Mouse (Mus musculus): ENCODE results near the gene Ushbp1. TPM values are rescaled to one million over a fixed set of nuclear protein-coding genes. Genes with fewer than 3 reads are reported as not detected.

The Ushbp1 gene
- polyA plus RNA-seq, 1 experiment from 2014 or later: 8.6 TPM

- Histone ChIP-seq H3K27ac (no peak overlapping the region), H3K36me3 (peaks cover 19% of the 10 kb centered on the region; the same call in 1 of the 2 replicates), H3K4me2 (replicated peaks) (peak overlapping the region; percentile 96), H3K9me3 (no peaks in the 10 kb centered on the region), H3K4me3 (peak overlapping the region; percentile 71), H3K4me1 (peaks cover 39% of the 10 kb centered on the region), H3K9ac (0 out of 2 replicates have a peak overlapping the region, but pooled peaks have one; percentile 81), H3K27me3 (peaks cover 5% of the 10 kb centered on the region; the same call in 1 of the 2 replicates)
- WGBS: 43% methylated on average over 4 of the region's 4 CpGs
- no peak for ATAC-seq (ENCODE audit: insufficient number of reproducible peaks, insufficient read depth, low FRiP score, low TSS enrichment)
Measured at GRCm38 (mm10) chr8:71379008-71379407, 16.6 kb downstream of the Ushbp1 start.

- Histone ChIP-seq H3K4me1 (peaks cover 29% of the 10 kb centered on the region), H3K4me3 (peak overlapping the region; percentile 34), H3K27me3 (peaks cover 5% of the 10 kb centered on the region; the same call in 1 of the 2 replicates), H3K4me2 (replicated peaks) (peak overlapping the region; percentile 62), H3K9me3 (no peaks in the 10 kb centered on the region), H3K36me3 (peaks cover 27% of the 10 kb centered on the region), H3K9ac (peak overlapping the region; percentile 52; the same call in 1 of the 2 replicates), H3K27ac (peak overlapping the region; percentile 51; the same call in 1 of the 2 replicates)
- 48% methylated on average over 8 of the region's 8 CpGs for WGBS
- no peak for ATAC-seq (ENCODE audit: insufficient number of reproducible peaks, insufficient read depth, low FRiP score, low TSS enrichment)
Measured at GRCm38 (mm10) chr8:71376423-71377030, 19.1 kb downstream of the Ushbp1 start.

DNA sequence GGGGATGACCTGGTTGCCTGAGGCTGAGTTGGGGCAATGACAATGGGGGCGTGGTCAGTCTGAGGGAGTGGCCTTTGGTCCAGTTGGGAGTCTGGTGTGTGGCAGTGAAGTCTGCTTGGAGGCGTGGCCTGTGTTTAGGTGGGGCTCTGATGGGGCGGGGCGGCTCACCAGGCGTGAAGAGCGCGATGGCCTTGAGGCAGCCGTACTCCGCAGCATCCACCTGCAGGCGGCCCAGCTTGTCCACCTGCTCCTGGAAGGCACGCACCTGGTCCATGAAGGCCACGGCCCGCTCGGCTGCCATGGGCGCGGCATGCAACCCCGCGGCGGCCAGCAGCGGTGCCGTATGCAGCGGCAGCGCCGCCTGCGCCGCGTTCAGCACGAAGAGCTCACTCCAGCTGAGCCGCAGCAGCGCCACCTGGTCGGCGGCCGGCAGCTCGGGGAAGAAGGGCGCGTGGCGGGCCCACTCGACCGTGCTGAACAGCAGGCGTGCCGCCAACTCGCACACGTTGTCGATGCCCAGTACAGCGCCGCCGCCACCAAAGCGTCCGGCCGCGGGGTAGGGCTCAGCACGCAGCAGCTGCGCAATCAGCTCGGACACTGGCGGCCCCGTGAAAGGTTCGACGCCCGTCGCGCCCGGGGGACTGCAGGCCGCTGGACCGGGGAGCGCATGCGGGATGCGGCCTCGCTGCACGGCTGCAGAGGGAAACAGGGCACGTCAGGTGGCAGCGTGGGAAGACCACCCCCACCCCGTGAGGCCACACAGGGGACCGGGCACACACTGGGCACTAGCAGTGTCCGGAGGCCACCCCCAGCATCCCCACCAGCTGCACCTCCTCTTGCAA lies 19.8 kb downstream of the Ushbp1 start:
- WGBS: 4% methylated on average over 67 of the region's 74 CpGs
- Histone ChIP-seq H3K9ac (peak overlapping the region; percentile 52), H3K4me3 (peak overlapping the region; percentile 34), H3K4me1 (peaks cover 29% of the 10 kb centered on the region), H3K4me2 (replicated peaks) (peak overlapping the region; percentile 62), H3K9me3 (no peaks in the 10 kb centered on the region), H3K27me3 (peaks cover 5% of the 10 kb centered on the region; the same call in 1 of the 2 replicates), H3K27ac (peak overlapping the region; percentile 51; the same call in 1 of the 2 replicates), H3K36me3 (peaks cover 27% of the 10 kb centered on the region)
- ATAC-seq (ENCODE audit: insufficient number of reproducible peaks, insufficient read depth, low FRiP score, low TSS enrichment): no peak

- Histone ChIP-seq H3K4me1 (peaks cover 24% of the 10 kb centered on the region), H3K36me3 (peaks cover 28% of the 10 kb centered on the region), H3K27ac (no peak overlapping the region), H3K9ac (no peak overlapping the region), H3K27me3 (peaks cover 5% of the 10 kb centered on the region; the same call in 1 of the 2 replicates), H3K4me3 (no peak overlapping the region), H3K4me2 (replicated peaks) (no peak overlapping the region), H3K9me3 (no peaks in the 10 kb centered on the region)
- 74% methylated on average over 17 of the region's 17 CpGs for WGBS
- ATAC-seq (ENCODE audit: insufficient number of reproducible peaks, insufficient read depth, low FRiP score, low TSS enrichment): no peak
Measured at GRCm38 (mm10) chr8:71374616-71375206, 20.9 kb downstream of the Ushbp1 start.

- H3K27me3 ChIP-seq: peaks cover 5% of the 10 kb centered on the region; the same call in 1 of the 2 replicates
- H3K4me2 ChIP-seq (replicated peaks): no peak overlapping the region
- no peak for ATAC-seq (ENCODE audit: insufficient number of reproducible peaks, insufficient read depth, low FRiP score, low TSS enrichment)
- peaks cover 16% of the 10 kb centered on the region for H3K4me1 ChIP-seq
- H3K9me3 ChIP-seq: no peaks in the 10 kb centered on the region
- no peak overlapping the region for H3K4me3 ChIP-seq
- WGBS: 92% methylated on average over 3 of the region's 3 CpGs
- H3K9ac ChIP-seq: no peak overlapping the region
- H3K36me3 ChIP-seq: peaks cover 32% of the 10 kb centered on the region
- H3K27ac ChIP-seq: no peak overlapping the region
Measured at GRCm38 (mm10) chr8:71373000-71373399, 22.6 kb downstream of the Ushbp1 start.

DNA sequence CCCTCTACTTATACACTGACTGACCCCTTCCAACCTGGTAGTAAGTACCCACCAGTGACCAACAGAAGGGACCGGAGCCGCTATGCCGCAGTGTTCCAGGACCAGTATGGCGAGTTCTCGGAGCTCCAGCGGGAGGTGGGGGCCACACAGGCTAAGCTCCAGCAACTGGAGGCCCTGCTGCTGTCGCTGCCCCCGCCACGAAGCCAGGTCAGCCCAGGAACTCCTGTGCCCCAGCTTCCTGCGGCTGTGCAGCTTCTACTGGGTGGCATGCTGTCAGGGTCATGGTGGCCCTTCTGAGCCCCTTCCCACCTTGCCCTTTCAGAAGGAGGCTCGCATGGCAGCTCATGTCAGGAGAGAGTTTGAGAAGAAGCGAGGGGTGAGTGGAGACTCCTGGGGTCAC lies 23.2 kb downstream of the Ushbp1 start:
- H3K36me3 ChIP-seq: peaks cover 26% of the 10 kb centered on the region
- H3K4me2 ChIP-seq (replicated peaks): no peak overlapping the region
- no peaks in the 10 kb centered on the region for H3K9me3 ChIP-seq
- H3K27me3 ChIP-seq: peaks cover 5% of the 10 kb centered on the region; the same call in 1 of the 2 replicates
- WGBS: 85% methylated on average over 12 of the region's 12 CpGs
- peaks cover 20% of the 10 kb centered on the region for H3K4me1 ChIP-seq
- no peak for ATAC-seq (ENCODE audit: insufficient number of reproducible peaks, insufficient read depth, low FRiP score, low TSS enrichment)
- H3K4me3 ChIP-seq: no peak overlapping the region
- no peak overlapping the region for H3K27ac ChIP-seq
- H3K9ac ChIP-seq: no peak overlapping the region

DNA sequence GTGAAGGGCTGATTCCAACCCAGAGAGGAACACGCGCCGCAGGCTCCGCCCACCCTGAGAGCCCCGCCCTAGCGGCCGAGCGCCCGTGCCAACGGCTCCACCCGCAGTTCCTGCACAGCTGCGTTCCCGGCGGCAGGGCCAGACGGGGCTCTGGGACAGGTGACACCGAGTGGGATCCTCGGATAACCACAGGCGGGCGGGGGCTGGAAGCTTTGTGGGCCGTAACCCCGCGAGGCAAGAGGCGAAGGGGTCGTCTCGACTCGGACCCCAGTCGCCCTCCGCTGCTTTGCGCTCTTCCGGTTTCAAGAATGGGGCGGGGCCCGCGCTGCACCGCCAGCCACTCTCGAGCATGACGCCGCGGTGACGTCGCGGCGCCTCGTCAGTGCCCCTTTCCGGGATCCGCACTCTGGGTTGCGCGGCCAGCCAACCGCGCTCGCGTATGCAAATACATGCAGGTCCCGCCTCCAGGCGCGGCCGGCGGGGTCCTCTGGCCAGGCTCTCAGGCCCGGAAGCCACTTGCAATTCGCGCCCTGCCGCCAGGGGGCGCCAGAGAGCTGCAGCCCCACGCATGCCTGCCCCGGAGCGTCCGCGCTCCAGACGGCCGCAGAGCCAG lies 24.3 kb downstream of the Ushbp1 start, which contains the start of gene Ocel1:
TSS of gene Ocel1 (plus strand) at position 63 of the 613 bp plus-strand sequence.
- peaks cover 4% of the 10 kb centered on the region; the same call in 1 of the 2 replicates for H3K27me3 ChIP-seq
- H3K4me2 ChIP-seq (replicated peaks): peak within 1 kb of the TSS; percentile 47
- no peaks in the 10 kb centered on the region for H3K9me3 ChIP-seq
- H3K4me3 ChIP-seq: peak within 1 kb of the TSS; percentile 71
- H3K9ac ChIP-seq: peak within 1 kb of the TSS; percentile 57
- peaks cover 22% of the 10 kb centered on the region for H3K36me3 ChIP-seq
- H3K4me1 ChIP-seq: peaks cover 20% of the 10 kb centered on the region
- peak within 1 kb of the TSS; percentile 55; the same call in 1 of the 2 replicates for H3K27ac ChIP-seq
- WGBS: under 1% methylated on average over 68 of the region's 68 CpGs
- ATAC-seq (ENCODE audit: insufficient number of reproducible peaks, insufficient read depth, low FRiP score, low TSS enrichment): peak; percentile 78

DNA sequence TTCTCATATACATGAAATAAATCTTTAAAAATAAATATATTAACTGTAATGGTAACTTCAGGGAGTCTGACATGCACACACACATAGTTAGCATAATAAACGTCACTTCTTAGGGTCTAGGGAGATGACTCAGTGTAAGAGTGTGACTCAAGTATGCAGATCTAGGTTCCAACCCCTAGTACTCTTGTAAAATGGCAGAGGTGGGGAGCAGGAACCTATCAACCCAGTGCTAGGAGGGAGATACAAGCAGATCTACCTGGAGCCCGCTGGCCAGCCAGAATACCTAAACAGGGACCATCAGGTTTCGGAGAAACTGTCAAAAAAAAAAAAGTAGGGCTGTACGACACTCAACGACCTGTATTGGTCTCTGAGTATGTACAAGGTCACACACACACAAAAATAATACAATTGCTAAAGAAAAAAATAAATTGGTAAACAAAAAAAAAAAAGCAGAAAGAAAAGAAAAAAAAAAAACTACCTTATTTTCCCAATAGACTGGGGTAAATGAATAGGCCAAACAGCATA lies 24.8 kb downstream of the Ushbp1 start:
- Histone ChIP-seq H3K27me3 (no peaks in the 10 kb centered on the region), H3K4me3 (peak overlapping the region; percentile 71), H3K4me1 (peaks cover 16% of the 10 kb centered on the region), H3K36me3 (peaks cover 22% of the 10 kb centered on the region), H3K9ac (peak overlapping the region; percentile 57), H3K27ac (no peak overlapping the region), H3K9me3 (no peaks in the 10 kb centered on the region), H3K4me2 (replicated peaks) (peak overlapping the region; percentile 47)
- 22% methylated on average over 5 of the region's 5 CpGs for WGBS
- ATAC-seq (ENCODE audit: insufficient number of reproducible peaks, insufficient read depth, low FRiP score, low TSS enrichment): no peak

- no peaks in the 10 kb centered on the region for H3K27me3 ChIP-seq
- H3K9ac ChIP-seq: no peak overlapping the region
- H3K4me3 ChIP-seq: no peak overlapping the region
- no peak overlapping the region for H3K27ac ChIP-seq
- 86% methylated on average over 10 of the region's 10 CpGs for WGBS
- H3K36me3 ChIP-seq: peaks cover 17% of the 10 kb centered on the region
- no peaks in the 10 kb centered on the region for H3K9me3 ChIP-seq
- H3K4me2 ChIP-seq (replicated peaks): no peak overlapping the region
- peaks cover 11% of the 10 kb centered on the region for H3K4me1 ChIP-seq
- no peak for ATAC-seq (ENCODE audit: insufficient number of reproducible peaks, insufficient read depth, low FRiP score, low TSS enrichment)
Measured at GRCm38 (mm10) chr8:71369040-71369718, 26.4 kb downstream of the Ushbp1 start.

DNA sequence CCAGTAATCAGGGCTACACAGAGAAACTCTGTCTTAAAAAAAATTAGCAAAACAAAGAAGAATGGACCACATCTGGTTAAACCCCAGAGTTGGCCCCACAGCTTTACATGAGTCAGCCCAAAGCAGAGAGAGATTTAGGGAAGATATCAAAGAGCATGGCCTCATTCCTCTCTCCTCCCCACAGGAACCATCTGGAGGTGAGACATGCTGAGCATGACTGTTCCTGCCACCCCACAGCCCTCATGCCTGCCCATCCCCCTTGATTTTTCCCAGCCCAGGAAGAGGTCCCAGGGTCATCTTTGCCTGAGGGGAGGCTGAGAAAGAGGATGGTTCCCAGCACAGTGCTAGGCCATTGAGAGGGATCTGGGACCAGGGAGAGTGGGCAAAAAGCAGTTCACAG lies 27.2 kb downstream of the Ushbp1 start:
- peak overlapping the region; percentile 60; the same call in 1 of the 2 replicates for H3K4me3 ChIP-seq
- H3K36me3 ChIP-seq: peaks cover 10% of the 10 kb centered on the region
- no peaks in the 10 kb centered on the region for H3K9me3 ChIP-seq
- no peaks in the 10 kb centered on the region for H3K27me3 ChIP-seq
- H3K4me1 ChIP-seq: peaks cover 11% of the 10 kb centered on the region
- ATAC-seq (ENCODE audit: insufficient number of reproducible peaks, insufficient read depth, low FRiP score, low TSS enrichment): no peak
- no peak overlapping the region for H3K27ac ChIP-seq
- peak overlapping the region; percentile 74; the same call in 1 of the 2 replicates for H3K9ac ChIP-seq
- peak overlapping the region; percentile 79 for H3K4me2 ChIP-seq (replicated peaks)

Data from embryonic facial prominence, embryonic 12.5 days (tissue).